Mouse (Mus musculus): ENCODE data around the gene Skil. TPM values are rescaled to one million over a fixed set of nuclear protein-coding genes. Genes with fewer than 3 reads are reported as not detected.
A peak's percentile ranks its signal among the peaks of the same experiment; 100 is the strongest.

The Skil gene
- total RNA-seq (2014; rRNA removed) (39.4 and 46.8 TPM in 2 replicates), polyA plus RNA-seq (2015; fragmentation: Nextera tagmentation; extraction: Ambion mirVana) (24.7 and 28.5 TPM in 2 replicates)

- no peaks in the 10 kb centered on the region for H3K9me3 ChIP-seq (ENCODE audit: low read length)
- H3K27ac ChIP-seq (ENCODE audit: low read depth, low read length), result peak within 1 kb of the TSS; percentile 99
- peaks cover 8% of the 10 kb centered on the region for H3K4me1 ChIP-seq (ENCODE audit: insufficient read depth, low read length)
- peaks cover 2% of the 10 kb centered on the region; the same call in 1 of the 2 replicates for H3K36me3 ChIP-seq (ENCODE audit: insufficient read depth, low read length)
- under 1% methylated on average over 33 of the region's 109 CpGs for WGBS
- no peak for TF ChIP-seq CTCF (IDR thresholded peaks at IDR 0.05)
- peak within 1 kb of the TSS; percentile 93 for H3K9ac ChIP-seq (replicated peaks; ENCODE audit: low read length, poor library complexity, severe bottlenecking)
- peak within 1 kb of the TSS; percentile 79 for H3K4me2 ChIP-seq (ENCODE audit: low read depth, low read length, poor library complexity, severe bottlenecking)
- ATAC-seq (ENCODE audit: low FRiP score), result peak; percentile 93
- peak; percentile 95 for DNase-seq (ENCODE audit: low spot score)
- H3K27me3 ChIP-seq (ENCODE audit: insufficient read depth, low read length), result no peaks in the 10 kb centered on the region
- peak within 1 kb of the TSS; percentile 100 for H3K4me3 ChIP-seq (ENCODE audit: low read depth, low read length)
Observed at GRCm38 (mm10) chr3:31094531-31095178, at the start of gene Skil. Gene Skil, plus strand, starts transcription at chr3:31095058.

- Histone ChIP-seq H3K27ac (ENCODE audit: low read depth, low read length) (no peak overlapping the region), H3K9ac (replicated peaks; ENCODE audit: low read length, poor library complexity, severe bottlenecking) (no peak overlapping the region)
- ATAC-seq (ENCODE audit: low FRiP score), result no peak
Observed at GRCm38 (mm10) chr3:31047263-31047662, 47.6 kb upstream of the Skil start.

GRCm38 (mm10) chr3:31049087-31049486 lies 45.8 kb upstream of the Skil start:
- no peak overlapping the region for H3K9ac ChIP-seq (replicated peaks; ENCODE audit: low read length, poor library complexity, severe bottlenecking)
- no peak overlapping the region for H3K4me2 ChIP-seq (ENCODE audit: low read depth, low read length, poor library complexity, severe bottlenecking)
- TF ChIP-seq CTCF (IDR thresholded peaks at IDR 0.05), result peak; percentile 54
- no peaks in the 10 kb centered on the region for H3K27me3 ChIP-seq (ENCODE audit: insufficient read depth, low read length)
- WGBS, result 84% methylated on average over 5 of the region's 5 CpGs
- no peak for ATAC-seq (ENCODE audit: low FRiP score)
- DNase-seq (ENCODE audit: low spot score), result no peak
- H3K36me3 ChIP-seq (ENCODE audit: insufficient read depth, low read length), result peaks cover 18% of the 10 kb centered on the region
- H3K27ac ChIP-seq (ENCODE audit: low read depth, low read length), result no peak overlapping the region
- H3K4me3 ChIP-seq (ENCODE audit: low read depth, low read length), result no peak overlapping the region
- H3K9me3 ChIP-seq (ENCODE audit: low read length), result no peaks in the 10 kb centered on the region
- H3K4me1 ChIP-seq (ENCODE audit: insufficient read depth, low read length), result no peaks in the 10 kb centered on the region

More at GRCm38 (mm10) chr3:31047263-31047662, 47.6 kb upstream of the Skil start:
- Histone ChIP-seq H3K4me1 (ENCODE audit: insufficient read depth, low read length) (no peaks in the 10 kb centered on the region), H3K4me2 (ENCODE audit: low read depth, low read length, poor library complexity, severe bottlenecking) (no peak overlapping the region), H3K36me3 (ENCODE audit: insufficient read depth, low read length) (peaks cover 18% of the 10 kb centered on the region), H3K27me3 (ENCODE audit: insufficient read depth, low read length) (no peaks in the 10 kb centered on the region), H3K9me3 (ENCODE audit: low read length) (no peaks in the 10 kb centered on the region), H3K4me3 (ENCODE audit: low read depth, low read length) (no peak overlapping the region)
- peak; percentile 72 for TF ChIP-seq CTCF (IDR thresholded peaks at IDR 0.05)
- DNase-seq (ENCODE audit: low spot score), result peak; percentile 18
- 73% methylated on average over 3 of the region's 3 CpGs for WGBS

- TF ChIP-seq CTCF (IDR thresholded peaks at IDR 0.05), result no peak
- peaks cover 17% of the 10 kb centered on the region; the same call in 1 of the 2 replicates for H3K36me3 ChIP-seq (ENCODE audit: insufficient read depth, low read length)
- no peak overlapping the region for H3K9ac ChIP-seq (replicated peaks; ENCODE audit: low read length, poor library complexity, severe bottlenecking)
- 41% methylated on average over 7 of the region's 7 CpGs for WGBS
- ATAC-seq (ENCODE audit: low FRiP score) (no peak), DNase-seq (ENCODE audit: low spot score) (peak; percentile 73)
- H3K9me3 ChIP-seq (ENCODE audit: low read length), result no peaks in the 10 kb centered on the region
- no peak overlapping the region for H3K4me3 ChIP-seq (ENCODE audit: low read depth, low read length)
- no peaks in the 10 kb centered on the region for H3K4me1 ChIP-seq (ENCODE audit: insufficient read depth, low read length)
- H3K27me3 ChIP-seq (ENCODE audit: insufficient read depth, low read length), result no peaks in the 10 kb centered on the region
- no peak overlapping the region for H3K27ac ChIP-seq (ENCODE audit: low read depth, low read length)
- H3K4me2 ChIP-seq (ENCODE audit: low read depth, low read length, poor library complexity, severe bottlenecking), result no peak overlapping the region
Observed at GRCm38 (mm10) chr3:31050375-31050774, 44.5 kb upstream of the Skil start.

- TF ChIP-seq CTCF (IDR thresholded peaks at IDR 0.05), result no peak
- H3K9me3 ChIP-seq (ENCODE audit: low read length), result no peaks in the 10 kb centered on the region
- no peak for ATAC-seq (ENCODE audit: low FRiP score)
- H3K36me3 ChIP-seq (ENCODE audit: insufficient read depth, low read length), result peaks cover 17% of the 10 kb centered on the region; the same call in 1 of the 2 replicates
- DNase-seq (ENCODE audit: low spot score), result no peak
- no peak overlapping the region for H3K4me2 ChIP-seq (ENCODE audit: low read depth, low read length, poor library complexity, severe bottlenecking)
- no peak overlapping the region for H3K4me3 ChIP-seq (ENCODE audit: low read depth, low read length)
- H3K27ac ChIP-seq (ENCODE audit: low read depth, low read length), result no peak overlapping the region
- no peaks in the 10 kb centered on the region for H3K27me3 ChIP-seq (ENCODE audit: insufficient read depth, low read length)
- WGBS, result 76% methylated on average over 9 of the region's 9 CpGs
- H3K4me1 ChIP-seq (ENCODE audit: insufficient read depth, low read length), result no peaks in the 10 kb centered on the region
- no peak overlapping the region for H3K9ac ChIP-seq (replicated peaks; ENCODE audit: low read length, poor library complexity, severe bottlenecking)
Observed at GRCm38 (mm10) chr3:31051730-31052129, 43.1 kb upstream of the Skil start.

- Histone ChIP-seq H3K4me2 (ENCODE audit: low read depth, low read length, poor library complexity, severe bottlenecking) (no peak overlapping the region), H3K9me3 (ENCODE audit: low read length) (no peaks in the 10 kb centered on the region), H3K36me3 (ENCODE audit: insufficient read depth, low read length) (peaks cover 17% of the 10 kb centered on the region; the same call in 1 of the 2 replicates), H3K27ac (ENCODE audit: low read depth, low read length) (no peak overlapping the region), H3K4me1 (ENCODE audit: insufficient read depth, low read length) (no peaks in the 10 kb centered on the region), H3K27me3 (ENCODE audit: insufficient read depth, low read length) (no peaks in the 10 kb centered on the region), H3K4me3 (ENCODE audit: low read depth, low read length) (no peak overlapping the region), H3K9ac (replicated peaks; ENCODE audit: low read length, poor library complexity, severe bottlenecking) (no peak overlapping the region)
- TF ChIP-seq CTCF (IDR thresholded peaks at IDR 0.05), result no peak
- ATAC-seq (ENCODE audit: low FRiP score), result no peak
- DNase-seq (ENCODE audit: low spot score), result no peak
- whole genome bisulfite sequencing, result 87% methylated on average over 9 of the region's 9 CpGs
Observed at GRCm38 (mm10) chr3:31053191-31053590, 41.7 kb upstream of the Skil start.
